Mouse (Mus musculus) MEL (cell line): Measurements from ENCODE around the gene Gm28305. TPM values are rescaled to one million over a fixed set of nuclear protein-coding genes. Genes with fewer than 3 reads are reported as not detected.

Source experiments
- DNase-seq: peaks from one replicate; pipeline ENCODE4 v3.0.0; 2011; ENCODE audit warnings: low read depth, low spot score
- H3K27ac ChIP-seq: 2 replicates; pipeline ENCODE4 v1.5.1; 2012; ENCODE audit warnings: low read depth, mild to moderate bottlenecking, control low read depth, low read length, moderate library complexity; ENCODE audit not compliant: control insufficient read depth
- H3K27me3 ChIP-seq, 2 experiments: fragments of 150-350 bp in 1 of 2; sonication (generic) in 1 of 2; 2 replicates each; pipeline ENCODE4 v1.6.1; 2012; ENCODE audit warnings: low read length in 2 of 2, mild to moderate bottlenecking in 2 of 2, improper control_type of control experiment in 1 of 2, moderate library complexity in 1 of 2; ENCODE audit not compliant: insufficient read depth in 2 of 2, control insufficient read depth in 1 of 2
- H3K36me3 ChIP-seq, 2 experiments: 2 replicates each; pipeline ENCODE4 v1.6.1; 2012 to 2014; ENCODE audit warnings: low read length in 2 of 2, improper control_type of control experiment in 1 of 2, inconsistent platforms in 1 of 2, mild to moderate bottlenecking in 1 of 2; ENCODE audit not compliant: insufficient read depth in 2 of 2, control insufficient read depth in 1 of 2
- H3K4me1 ChIP-seq, 2 experiments: fragments of 150-350 bp in 1 of 2; sonication (generic) in 1 of 2; 2 replicates each; pipeline ENCODE4 v1.6.1; 2012; ENCODE audit warnings: low read length in 2 of 2, improper control_type of control experiment in 1 of 2, mild to moderate bottlenecking in 1 of 2; ENCODE audit not compliant: insufficient read depth in 2 of 2, control insufficient read depth in 1 of 2
- H3K4me3 ChIP-seq, 2 experiments: fragments of 150-350 bp in 1 of 2; sonication (generic) in 1 of 2; 2 replicates each; pipeline ENCODE4 v1.5.1; 2012; ENCODE audit warnings: low read depth in 2 of 2, low read length in 2 of 2, mild to moderate bottlenecking in 2 of 2, moderate library complexity in 2 of 2, control low read depth in 1 of 2, improper control_type of control experiment in 1 of 2; ENCODE audit not compliant: control insufficient read depth in 1 of 2, insufficient read depth in 1 of 2
- H3K79me2 ChIP-seq: 2 replicates; pipeline ENCODE4 v1.6.1; 2012; ENCODE audit warnings: mild to moderate bottlenecking, low read length, moderate library complexity; ENCODE audit not compliant: control insufficient read depth, poor library complexity, insufficient read depth
- H3K9ac ChIP-seq: 2 replicates; pipeline ENCODE4 v1.6.1; 2012; ENCODE audit warnings: low read depth, mild to moderate bottlenecking, control low read depth, low read length, moderate library complexity; ENCODE audit not compliant: control insufficient read depth, poor library complexity, severe bottlenecking
- H3K9me3 ChIP-seq: fragments of 150-350 bp; sonication (generic); replicated peaks from 2 replicates; pipeline ENCODE4 v1.6.1; 2012; ENCODE audit warnings: mild to moderate bottlenecking, low read length, improper control_type of control experiment, moderate library complexity; ENCODE audit not compliant: insufficient read depth
- BHLHE40 ChIP-seq: IDR thresholded peaks from 2 replicates; pipeline ENCODE4 v1.6.1; 2012; ENCODE audit warnings: low read depth, mild to moderate bottlenecking, inconsistent platforms, low read length, improper control_type of control experiment, borderline replicate concordance
- CHD1 ChIP-seq: IDR thresholded peaks from 2 replicates; pipeline ENCODE4 v1.6.1; 2012; ENCODE audit warnings: low read depth, mild to moderate bottlenecking, inconsistent platforms, low read length, improper control_type of control experiment
- CTCF ChIP-seq, 3 experiments: IDR thresholded peaks in 2 of 3; conservative IDR thresholded peaks in 1 of 3; 2 replicates each; pipeline ENCODE4 v1.5.1; 2011 to 2012; ENCODE audit warnings: low read length in 3 of 3, low read depth in 2 of 3, mild to moderate bottlenecking in 2 of 3, improper control_type of control experiment in 1 of 3, inconsistent platforms in 1 of 3, mixed read lengths in 1 of 3, moderate library complexity in 1 of 3; ENCODE audit not compliant: control insufficient read depth in 1 of 3, insufficient read depth in 1 of 3, poor library complexity in 1 of 3, severe bottlenecking in 1 of 3
- E2F4 ChIP-seq: IDR thresholded peaks from 2 replicates; pipeline ENCODE4 v1.6.1; 2011; ENCODE audit warnings: low read depth, low read length, improper control_type of control experiment, borderline replicate concordance
- ETS1 ChIP-seq: IDR thresholded peaks from 2 replicates; pipeline ENCODE4 v1.6.1; 2012; ENCODE audit warnings: low read depth, mild to moderate bottlenecking, inconsistent platforms, low read length, improper control_type of control experiment, moderate library complexity
- HCFC1 ChIP-seq: IDR thresholded peaks from 2 replicates; pipeline ENCODE4 v1.6.1; 2012; ENCODE audit warnings: low read depth, mild to moderate bottlenecking, inconsistent platforms, low read length, improper control_type of control experiment, moderate library complexity
- JUND ChIP-seq: IDR thresholded peaks from 2 replicates; pipeline ENCODE4 v1.6.1; 2011; ENCODE audit warnings: low read depth, mild to moderate bottlenecking, improper control_type of control experiment, low read length
- KAT2A ChIP-seq: conservative IDR thresholded peaks from 2 replicates; pipeline ENCODE4 v1.6.1; 2012; ENCODE audit warnings: low read depth, low read length, improper control_type of control experiment, inconsistent platforms
- MAFK ChIP-seq: IDR thresholded peaks from 2 replicates; pipeline ENCODE4 v1.6.1; 2011; ENCODE audit warnings: low read depth, mild to moderate bottlenecking, low read length, improper control_type of control experiment, borderline replicate concordance
- MEF2A ChIP-seq: IDR thresholded peaks from 2 replicates; pipeline ENCODE4 v1.6.1; 2014; ENCODE audit warnings: low read depth, mild to moderate bottlenecking, inconsistent platforms, low read length, improper control_type of control experiment; ENCODE audit not compliant: poor library complexity, insufficient replicate concordance, severe bottlenecking; ENCODE audit errors: extremely low read depth
- MXI1 ChIP-seq: IDR thresholded peaks from 2 replicates; pipeline ENCODE4 v1.6.1; 2011; ENCODE audit warnings: mild to moderate bottlenecking, low read depth, low read length, improper control_type of control experiment
- MYB ChIP-seq: IDR thresholded peaks from 2 replicates; pipeline ENCODE4 v1.6.1; 2011; ENCODE audit warnings: mild to moderate bottlenecking, low read depth, low read length, improper control_type of control experiment
- NRF1 ChIP-seq: IDR thresholded peaks from 2 replicates; pipeline ENCODE4 v1.6.1; 2014; ENCODE audit warnings: low read depth, mild to moderate bottlenecking, inconsistent platforms, low read length, improper control_type of control experiment, moderate library complexity; ENCODE audit not compliant: poor library complexity, insufficient read depth, severe bottlenecking
- POLR2AphosphoS2 ChIP-seq: IDR thresholded peaks from 2 replicates; pipeline ENCODE4 v1.6.1; 2011; ENCODE audit warnings: low read length, improper control_type of control experiment
- RCOR1 ChIP-seq: IDR thresholded peaks from 2 replicates; pipeline ENCODE4 v1.6.1; 2012; ENCODE audit warnings: low read depth, mild to moderate bottlenecking, inconsistent platforms, low read length, improper control_type of control experiment
- USF2 ChIP-seq, 2 experiments: IDR thresholded peaks; 2 replicates each; pipeline ENCODE4 v1.6.1; 2011 to 2012; ENCODE audit warnings: improper control_type of control experiment in 2 of 2, low read length in 2 of 2, borderline replicate concordance in 1 of 2, inconsistent platforms in 1 of 2, low read depth in 1 of 2, mild to moderate bottlenecking in 1 of 2; ENCODE audit not compliant: insufficient read depth in 1 of 2
- ZC3H11A ChIP-seq: IDR thresholded peaks from 2 replicates; pipeline ENCODE4 v1.6.1; 2012; ENCODE audit warnings: low read depth, mild to moderate bottlenecking, inconsistent platforms, low read length, improper control_type of control experiment
- ZKSCAN1 ChIP-seq: IDR thresholded peaks from 2 replicates; pipeline ENCODE4 v1.6.1; 2012; ENCODE audit warnings: low read depth, mild to moderate bottlenecking, inconsistent platforms, low read length, improper control_type of control experiment, moderate library complexity
- ZMIZ1 ChIP-seq: IDR thresholded peaks from 2 replicates; pipeline ENCODE4 v1.6.1; 2012; ENCODE audit warnings: low read depth, mild to moderate bottlenecking, inconsistent platforms, low read length, improper control_type of control experiment, moderate library complexity
- ZNF384 ChIP-seq: IDR thresholded peaks from 2 replicates; pipeline ENCODE4 v1.6.1; 2012; ENCODE audit warnings: low read depth, mild to moderate bottlenecking, inconsistent platforms, low read length, improper control_type of control experiment
- polyA plus RNA-seq, 2 experiments: library from polyadenylated mRNA; stranded (reverse) in 1 of 2; unstranded in 1 of 2; fragments of >175 nt in 1 of 2; fragments of >200 nt in 1 of 2; gene quantifications; 2 replicates each; pipeline versions ENCODE4 v1.2.1 to v1.2.4; 2012; ENCODE audit warnings: low replicate concordance in 2 of 2, low read depth in 1 of 2; ENCODE audit not compliant: insufficient read length in 2 of 2, insufficient read depth in 1 of 2, missing spikeins in 1 of 2
- total RNA-seq: library from RNA; depleted of rRNA; stranded (reverse); fragments of 300-350 nt; gene quantifications from 2 replicates; pipeline ENCODE4 v1.2.3, GENCODE M21; 2012

Gene Gm28305
- total and polyA plus RNA-seq, 3 experiments, result not detected

- no peaks in the 10 kb centered on the region for H3K9me3 ChIP-seq
These were observed 3.2 kb downstream of the Gm28305 start for GRCm38 (mm10) chr9:104043676-104044075.

DNA sequence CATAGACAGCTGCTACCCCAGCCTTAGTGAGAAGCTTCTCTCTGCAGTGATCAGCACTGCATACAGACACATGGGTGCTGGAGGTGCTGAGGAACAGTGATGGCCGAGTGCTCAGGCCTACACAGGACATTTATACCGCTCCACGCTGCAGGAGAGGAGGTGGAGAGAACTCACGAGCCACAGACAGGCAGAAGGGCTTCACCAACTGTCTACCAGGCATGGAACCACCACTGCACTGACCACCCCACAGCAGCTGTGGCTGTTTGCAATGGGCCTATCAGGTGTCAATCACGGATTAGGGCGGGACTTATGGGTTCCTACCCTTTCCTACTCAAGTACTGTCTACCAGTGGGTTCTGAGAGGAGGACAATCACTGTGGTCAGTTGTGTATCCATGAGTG, 10.6 kb downstream of the Gm28305 start:
- Histone ChIP-seq H3K27ac (no peak overlapping the region), H3K9me3 (no peaks in the 10 kb centered on the region), H3K36me3 (peaks cover 0 to 18% of the 10 kb centered on the region in 2 experiments; a peak in 2 of 4 replicates), H3K9ac (no peak overlapping the region), H3K4me1 (no peaks in the 10 kb centered on the region), H3K79me2 (no peaks in the 10 kb centered on the region), H3K4me3 (no peak overlapping the region), H3K27me3 (no peaks in the 10 kb centered on the region)
- no peak for DNase-seq
- TF ChIP-seq MEF2A (no peak), ZKSCAN1 (no peak), NRF1 (no peak), ZMIZ1 (no peak), ZC3H11A (no peak), CHD1 (no peak), CTCF (IDR thresholded peaks at IDR 0.05 in 2 of 3, conservative IDR thresholded peaks at IDR 0.05 in 1 of 3; ENCODE audit: control insufficient read depth in 1 of 3, insufficient read depth in 1 of 3, low read depth in 2 of 3, low read length in 3 of 3, poor library complexity in 1 of 3, severe bottlenecking in 1 of 3) (no peak), USF2 (IDR thresholded peaks at IDR 0.05; ENCODE audit: borderline replicate concordance in 1 of 2, insufficient read depth in 1 of 2, low read depth in 1 of 2, low read length in 2 of 2) (no peak)

More at GRCm38 (mm10) chr9:104043676-104044075, 3.2 kb downstream of the Gm28305 start:
- Histone ChIP-seq H3K27ac (no peak overlapping the region), H3K4me3 (no peak overlapping the region), H3K4me1 (no peaks in the 10 kb centered on the region), H3K79me2 (no peaks in the 10 kb centered on the region), H3K9ac (no peak overlapping the region), H3K27me3 (no peaks in the 10 kb centered on the region), H3K36me3 (peaks cover 0 to 3% of the 10 kb centered on the region in 2 experiments; a peak in 2 of 4 replicates)
- TF ChIP-seq POLR2AphosphoS2, result no peak
- no peak for TF ChIP-seq HCFC1
- no peak for TF ChIP-seq MEF2A
- no peak for TF ChIP-seq KAT2A
- TF ChIP-seq ETS1, result no peak
- TF ChIP-seq ZNF384, result no peak
- TF ChIP-seq MXI1, result no peak
- TF ChIP-seq RCOR1, result no peak
- no peak for TF ChIP-seq MYB
- no peak for TF ChIP-seq BHLHE40
- TF ChIP-seq NRF1, result no peak
- TF ChIP-seq MAFK, result no peak
- TF ChIP-seq JUND, result no peak
- no peak for TF ChIP-seq CHD1
- no peak for TF ChIP-seq E2F4
- no peak for DNase-seq
